Mouse (Mus musculus) midbrain, embryonic 15.5 days (tissue): ENCODE data around the gene Myo5a. TPM values are rescaled to one million over a fixed set of nuclear protein-coding genes. Genes with fewer than 3 reads are reported as not detected.

Experiments used
- ATAC-seq: fragments of 200-750 bp; cut with Nextera tagmentation; replicated peaks from 2 replicates; pipeline ENCODE4 v1.8.0; 2017; ENCODE audit warnings: moderate TSS enrichment
- H3K27ac ChIP-seq: fragments of 300-500 bp; sonication (generic); 2 replicates; pipeline ENCODE4 v1.5.1; 2015; ENCODE audit warnings: mild to moderate bottlenecking, inconsistent platforms
- H3K27me3 ChIP-seq: fragments of 300-500 bp; sonication (generic); replicated peaks from 2 replicates; pipeline ENCODE4 v1.6.1; 2015; ENCODE audit warnings: inconsistent platforms
- H3K36me3 ChIP-seq: fragments of 300-500 bp; sonication (generic); replicated peaks from 2 replicates; pipeline ENCODE4 v1.6.1; 2015; ENCODE audit warnings: inconsistent platforms
- H3K4me1 ChIP-seq: fragments of 300-500 bp; sonication (generic); 2 replicates; pipeline ENCODE4 v1.6.1; 2015; ENCODE audit warnings: inconsistent platforms
- H3K4me2 ChIP-seq: fragments of 300-500 bp; sonication (generic); 2 replicates; pipeline ENCODE4 v1.6.1; 2015; ENCODE audit warnings: inconsistent platforms, mild to moderate bottlenecking, moderate library complexity
- H3K4me3 ChIP-seq: fragments of 300-500 bp; sonication (generic); 2 replicates; pipeline ENCODE4 v1.5.1; 2015; ENCODE audit warnings: mild to moderate bottlenecking, inconsistent platforms
- H3K9ac ChIP-seq: fragments of 300-500 bp; sonication (generic); 2 replicates; pipeline ENCODE4 v1.6.1; 2015; ENCODE audit warnings: mild to moderate bottlenecking, inconsistent platforms
- H3K9me3 ChIP-seq: fragments of 300-500 bp; sonication (generic); 2 replicates; pipeline ENCODE4 v1.6.1; 2016; ENCODE audit warnings: inconsistent platforms
- whole genome bisulfite sequencing: fragments of 180-500 bp; shearing (Covaris S2); methylation state at CpG from one replicate; pipeline ENCODE4 v1.1.7; 2015; ENCODE audit warnings: mixed read lengths; 5-methylcytosine and 5-hydroxymethylcytosine counted together
- polyA plus RNA-seq: library from polyadenylated mRNA; unstranded; fragments of >200 nt; fragmentation: Nextera tagmentation; extraction: Ambion mirVana; gene quantifications from 2 replicates; pipeline ENCODE4 v1.2.1, GENCODE M21; 2015

Myo5a gene
- polyA plus RNA-seq, 1 experiment from 2014 or later: 37.0 TPM

DNA sequence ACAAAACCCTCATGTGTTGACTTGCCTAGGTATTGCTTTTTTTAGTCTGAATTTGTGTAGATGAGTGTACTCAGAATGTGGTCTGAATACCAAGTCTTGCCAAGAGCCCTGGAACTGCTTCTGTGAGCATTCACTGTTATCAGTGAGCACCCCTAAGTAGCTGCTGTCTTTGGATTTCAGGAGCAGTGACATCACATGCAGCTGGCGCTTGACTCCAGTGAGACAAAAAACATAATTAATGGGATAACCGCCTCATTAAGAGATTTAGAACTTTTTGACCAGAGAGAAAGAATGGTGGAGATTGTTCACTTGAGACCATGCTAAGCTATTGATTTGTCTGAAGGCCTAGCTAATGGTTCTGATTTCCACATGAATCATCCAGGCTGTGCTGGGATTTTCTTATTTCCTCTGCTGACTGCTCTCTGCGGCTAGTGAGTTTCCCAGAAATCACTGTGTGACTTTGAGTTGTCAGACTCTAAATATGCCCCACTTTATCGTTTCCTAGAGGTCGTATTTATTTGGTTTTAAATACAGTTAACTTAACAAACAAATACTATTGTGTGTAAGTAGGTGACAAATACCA lies 14.5 kb downstream of the Myo5a start:
- no peak overlapping the region for H3K9ac ChIP-seq
- 61% methylated on average over 5 of the region's 5 CpGs for WGBS
- H3K4me1 ChIP-seq: peaks cover 6% of the 10 kb centered on the region; the same call in 1 of the 2 replicates
- no peak overlapping the region for H3K4me2 ChIP-seq
- H3K27me3 ChIP-seq: no peaks in the 10 kb centered on the region
- no peaks in the 10 kb centered on the region for H3K9me3 ChIP-seq
- H3K27ac ChIP-seq: no peak overlapping the region
- no peak overlapping the region for H3K4me3 ChIP-seq
- ATAC-seq: 0 out of 2 replicates have a peak, but pooled peaks have one; percentile 30
- H3K36me3 ChIP-seq: no peaks in the 10 kb centered on the region

DNA sequence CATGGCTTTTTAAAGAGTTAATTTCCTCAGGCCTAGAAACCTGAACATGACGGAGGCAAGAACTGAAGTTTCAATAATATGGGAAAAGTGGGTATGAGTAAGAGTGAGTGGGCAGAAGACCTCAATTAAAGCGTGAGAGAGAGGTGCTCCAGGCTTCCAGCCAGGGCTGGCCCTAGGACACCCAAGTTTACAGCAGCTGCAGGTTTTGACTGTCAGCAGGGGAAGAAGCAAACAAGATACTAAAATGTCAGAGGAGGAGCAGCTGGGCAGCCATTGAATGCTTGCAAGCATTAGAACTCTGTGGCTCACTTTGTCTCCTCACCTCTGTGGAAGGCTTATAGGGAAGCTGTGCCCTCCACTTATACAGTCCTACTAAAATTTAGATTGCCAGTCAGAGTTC lies 17.0 kb downstream of the Myo5a start:
- no peaks in the 10 kb centered on the region for H3K9me3 ChIP-seq
- ATAC-seq: no peak
- WGBS: 73% methylated on average over 2 of the region's 2 CpGs

DNA sequence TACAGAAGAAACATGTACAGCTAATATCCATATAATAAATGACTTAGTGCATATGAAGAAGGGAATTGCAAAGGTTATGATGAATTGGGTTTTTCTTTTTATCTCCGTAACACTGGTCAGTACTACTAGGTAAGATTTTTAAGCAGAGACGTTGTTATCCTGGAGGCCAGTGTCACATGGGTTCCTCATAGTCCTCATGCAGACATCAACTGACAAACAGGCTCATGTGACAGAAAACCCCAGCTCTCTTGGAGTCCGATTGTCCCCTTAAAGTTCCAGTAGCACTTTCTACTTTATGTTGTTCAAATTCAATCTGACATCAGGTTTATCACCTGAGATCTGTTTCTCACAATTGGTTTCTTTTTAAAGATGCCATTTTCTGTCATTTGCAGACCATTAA lies 18.5 kb downstream of the Myo5a start:
- Histone ChIP-seq H3K4me2 (no peak overlapping the region), H3K36me3 (no peaks in the 10 kb centered on the region), H3K27ac (no peak overlapping the region), H3K9me3 (no peaks in the 10 kb centered on the region), H3K4me1 (peaks cover 6% of the 10 kb centered on the region; the same call in 1 of the 2 replicates), H3K9ac (no peak overlapping the region), H3K4me3 (no peak overlapping the region), H3K27me3 (no peaks in the 10 kb centered on the region)
- WGBS: 84% methylated on average over 3 of the region's 3 CpGs
- ATAC-seq: no peak

More for the DNA sequence above, 17.0 kb downstream of the Myo5a start:
- Histone ChIP-seq H3K27me3 (no peaks in the 10 kb centered on the region), H3K4me2 (no peak overlapping the region), H3K36me3 (no peaks in the 10 kb centered on the region), H3K4me1 (peaks cover 6% of the 10 kb centered on the region; the same call in 1 of the 2 replicates), H3K4me3 (no peak overlapping the region), H3K27ac (no peak overlapping the region), H3K9ac (no peak overlapping the region)

DNA sequence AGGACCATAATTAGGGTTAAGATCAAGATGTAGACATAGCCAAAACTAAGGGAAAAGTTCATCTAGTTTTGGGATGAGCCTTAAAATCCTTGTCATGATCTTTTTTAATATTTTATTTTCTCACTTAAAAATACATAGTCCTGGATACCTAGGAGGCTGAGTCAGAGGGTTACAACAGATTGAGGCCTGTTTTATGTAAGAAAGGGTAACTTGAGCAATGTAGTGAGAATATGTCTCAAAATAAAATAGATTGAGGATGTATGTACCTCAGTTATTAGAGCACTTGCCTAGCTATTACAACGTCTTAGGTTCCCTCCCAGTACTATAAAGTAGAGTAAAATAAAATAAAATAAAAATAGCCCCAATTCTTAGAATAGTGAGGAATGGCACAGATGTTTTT lies 21.3 kb downstream of the Myo5a start:
- no peak overlapping the region for H3K27ac ChIP-seq
- H3K36me3 ChIP-seq: no peaks in the 10 kb centered on the region
- no peak overlapping the region for H3K9ac ChIP-seq
- H3K4me3 ChIP-seq: no peak overlapping the region
- no peak for ATAC-seq
- no peak overlapping the region for H3K4me2 ChIP-seq
- H3K27me3 ChIP-seq: no peaks in the 10 kb centered on the region
- 0 out of 2 replicates have a peak, but pooled peaks cover 3% of the 10 kb centered on the region for H3K4me1 ChIP-seq
- no peaks in the 10 kb centered on the region for H3K9me3 ChIP-seq
- WGBS: 79% methylated on average over 1 of the region's 1 CpGs

DNA sequence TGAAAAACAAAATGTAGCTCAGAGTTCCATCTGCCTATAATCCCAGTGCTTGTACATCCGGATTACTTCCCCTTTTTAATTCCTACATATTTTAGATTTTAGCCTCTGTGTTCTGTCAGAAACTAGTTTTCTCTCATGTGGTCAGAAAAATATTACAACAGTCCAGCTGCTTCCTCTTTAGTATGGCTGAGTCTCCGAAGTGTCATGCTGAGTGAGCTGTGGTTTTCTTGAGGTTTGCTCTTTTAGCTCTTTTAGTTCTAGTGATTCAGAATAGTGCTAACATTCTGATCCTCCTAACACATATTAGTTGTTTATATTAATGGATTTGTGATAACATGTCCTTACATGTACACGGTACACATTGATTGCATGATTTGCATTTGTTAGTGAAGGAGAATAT lies 23.9 kb downstream of the Myo5a start:
- H3K27me3 ChIP-seq: no peaks in the 10 kb centered on the region
- no peak overlapping the region for H3K4me3 ChIP-seq
- H3K9me3 ChIP-seq: no peaks in the 10 kb centered on the region
- H3K4me2 ChIP-seq: no peak overlapping the region
- H3K4me1 ChIP-seq: no peaks in the 10 kb centered on the region
- no peak overlapping the region for H3K9ac ChIP-seq
- 81% methylated on average over 3 of the region's 3 CpGs for WGBS
- no peaks in the 10 kb centered on the region for H3K36me3 ChIP-seq
- H3K27ac ChIP-seq: no peak overlapping the region
- ATAC-seq: no peak

DNA sequence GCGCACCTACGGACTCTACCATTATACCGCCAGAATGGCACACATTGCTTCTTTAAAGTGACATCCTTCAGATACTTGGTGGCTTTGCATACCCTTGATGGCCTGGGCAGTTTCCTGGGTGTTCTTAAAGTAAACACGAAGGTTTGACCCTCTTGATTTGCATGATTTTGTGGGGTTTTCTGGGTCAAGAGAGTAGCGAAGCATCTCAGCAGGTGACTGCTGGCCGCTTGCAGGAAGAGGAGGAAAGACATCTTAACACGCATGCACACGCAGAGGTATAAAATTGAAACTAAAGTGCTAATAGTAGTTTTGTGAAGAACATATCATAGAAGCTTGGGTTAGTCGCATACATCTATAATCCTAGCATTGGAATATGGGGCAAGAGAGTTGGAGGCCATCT lies 28.1 kb downstream of the Myo5a start:
- 95% methylated on average over 9 of the region's 9 CpGs for WGBS
- ATAC-seq: no peak
- Histone ChIP-seq H3K36me3 (no peaks in the 10 kb centered on the region), H3K4me2 (no peak overlapping the region), H3K9me3 (no peaks in the 10 kb centered on the region), H3K27me3 (no peaks in the 10 kb centered on the region), H3K27ac (no peak overlapping the region), H3K4me1 (peaks cover under 1% of the 10 kb centered on the region; the same call in 1 of the 2 replicates), H3K9ac (no peak overlapping the region), H3K4me3 (no peak overlapping the region)

DNA sequence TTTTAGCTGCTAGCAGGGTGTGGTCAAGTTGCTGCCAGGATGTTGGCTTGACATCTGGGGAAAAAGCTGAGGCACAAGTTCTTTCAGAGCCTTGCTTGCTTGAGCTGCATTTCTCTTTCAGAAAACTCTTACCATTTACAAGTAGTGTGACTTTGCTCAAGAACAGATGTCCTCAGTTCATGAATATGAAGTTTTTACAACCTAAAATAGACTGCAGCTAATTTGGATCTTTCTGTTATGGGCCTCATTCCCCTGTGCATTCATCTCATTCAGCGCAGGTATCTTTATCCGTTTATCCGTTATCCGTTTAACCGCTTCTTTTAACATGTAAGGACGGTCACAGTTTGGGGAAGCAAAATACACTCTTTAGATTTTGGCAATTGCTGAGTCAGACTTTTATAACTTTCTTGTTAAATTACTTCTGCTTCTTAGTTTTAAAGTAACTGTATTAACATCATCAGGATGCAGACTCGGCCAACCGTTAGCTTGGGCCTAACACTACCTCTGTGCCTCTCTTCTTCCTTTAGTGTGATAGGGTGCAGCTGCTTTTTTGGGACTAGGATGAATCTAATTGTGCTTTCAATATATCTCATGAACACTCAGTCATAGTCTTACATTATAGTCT lies 29.5 kb downstream of the Myo5a start:
- no peak for ATAC-seq

DNA sequence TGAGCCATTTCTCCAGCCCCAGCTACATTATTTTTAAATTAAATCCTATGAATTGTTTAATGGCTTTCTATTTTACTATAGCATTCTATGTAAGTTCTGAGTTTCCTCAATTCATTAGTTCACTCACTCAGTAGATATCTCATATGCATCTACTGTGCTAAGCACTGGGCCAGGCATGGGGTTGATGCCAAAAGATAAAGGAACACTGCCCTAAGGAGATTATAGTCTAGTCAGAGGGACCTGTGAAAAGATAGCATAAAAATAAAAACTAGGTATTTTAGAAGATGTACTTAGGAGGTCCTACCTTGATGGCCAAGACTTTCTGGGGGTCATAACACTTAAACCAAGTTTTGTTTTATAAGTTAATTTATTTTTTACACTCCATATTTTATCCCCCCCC lies 31.3 kb downstream of the Myo5a start:
- H3K9me3 ChIP-seq: no peaks in the 10 kb centered on the region
- H3K9ac ChIP-seq: no peak overlapping the region
- no peak overlapping the region for H3K27ac ChIP-seq
- no peak for ATAC-seq
- no peaks in the 10 kb centered on the region for H3K36me3 ChIP-seq
- no peak overlapping the region for H3K4me2 ChIP-seq
- peaks cover 11% of the 10 kb centered on the region; the same call in 1 of the 2 replicates for H3K4me1 ChIP-seq
- H3K4me3 ChIP-seq: no peak overlapping the region
- no peaks in the 10 kb centered on the region for H3K27me3 ChIP-seq

More for the DNA sequence above, 29.5 kb downstream of the Myo5a start:
- WGBS: 86% methylated on average over 8 of the region's 8 CpGs
- Histone ChIP-seq H3K27ac (no peak overlapping the region), H3K4me1 (peaks cover 11% of the 10 kb centered on the region; the same call in 1 of the 2 replicates), H3K36me3 (no peaks in the 10 kb centered on the region), H3K27me3 (no peaks in the 10 kb centered on the region), H3K9ac (no peak overlapping the region), H3K4me2 (no peak overlapping the region), H3K9me3 (no peaks in the 10 kb centered on the region), H3K4me3 (no peak overlapping the region)

DNA sequence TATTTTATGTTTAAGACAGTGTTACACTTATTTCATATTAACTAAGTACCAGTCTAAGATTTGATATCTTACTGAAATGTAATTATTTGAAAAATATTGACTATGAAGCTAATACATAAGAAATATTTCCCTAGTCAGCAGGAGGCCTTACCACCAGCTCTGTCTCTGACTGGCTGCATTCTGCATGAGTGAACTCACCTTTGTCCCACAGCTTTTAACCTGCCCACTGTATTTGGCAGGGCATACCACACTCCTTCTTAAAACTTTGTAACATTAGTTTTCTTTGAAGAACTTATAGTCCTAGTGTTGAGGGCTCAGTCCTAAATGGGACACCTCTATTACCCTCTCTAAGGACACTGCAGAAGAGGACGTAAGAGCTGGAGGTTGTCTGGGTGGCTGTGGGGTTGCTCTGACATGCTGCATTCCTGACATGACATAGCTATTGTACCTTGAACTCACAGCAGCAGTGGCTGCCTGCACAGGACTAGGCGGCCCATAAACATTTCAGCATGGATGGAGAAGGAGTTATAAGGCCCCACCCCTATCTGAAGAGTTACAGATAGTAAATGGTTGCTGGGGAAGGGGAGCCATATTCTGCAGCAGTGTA lies 45.9 kb downstream of the Myo5a start:
- no peak overlapping the region for H3K9ac ChIP-seq
- no peaks in the 10 kb centered on the region for H3K4me1 ChIP-seq
- 82% methylated on average over 2 of the region's 2 CpGs for WGBS
- no peaks in the 10 kb centered on the region for H3K27me3 ChIP-seq
- H3K4me2 ChIP-seq: no peak overlapping the region
- no peak overlapping the region for H3K4me3 ChIP-seq
- no peak overlapping the region for H3K27ac ChIP-seq
- H3K36me3 ChIP-seq: 0 out of 2 replicates have a peak, but pooled peaks cover 7% of the 10 kb centered on the region
- ATAC-seq: no peak
- H3K9me3 ChIP-seq: no peaks in the 10 kb centered on the region

DNA sequence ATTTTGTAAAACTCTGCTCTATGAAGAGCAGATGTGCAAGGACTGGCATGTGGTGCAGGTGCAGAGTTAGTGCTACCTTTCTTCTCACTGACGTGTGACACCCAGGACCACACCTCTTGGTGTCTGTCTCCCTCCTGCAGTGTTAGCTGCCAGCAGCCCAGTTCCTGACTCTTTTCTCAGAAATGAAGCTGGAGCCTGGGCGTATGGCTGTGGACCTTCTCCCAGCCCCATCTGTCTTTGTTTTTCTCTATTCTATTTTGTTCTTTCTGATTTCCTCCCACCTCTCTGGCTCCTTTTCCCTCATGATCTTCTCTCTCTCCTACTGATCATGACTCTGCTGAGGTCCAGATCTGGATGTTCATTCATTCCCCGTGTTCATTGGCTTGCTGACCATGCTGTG lies 50.3 kb downstream of the Myo5a start:
- Histone ChIP-seq H3K4me2 (no peak overlapping the region), H3K9me3 (no peaks in the 10 kb centered on the region), H3K9ac (no peak overlapping the region), H3K27me3 (no peaks in the 10 kb centered on the region), H3K27ac (no peak overlapping the region), H3K4me3 (no peak overlapping the region), H3K4me1 (no peaks in the 10 kb centered on the region), H3K36me3 (0 out of 2 replicates have a peak, but pooled peaks cover 10% of the 10 kb centered on the region)
- no peak for ATAC-seq
- WGBS: 90% methylated on average over 3 of the region's 3 CpGs

DNA sequence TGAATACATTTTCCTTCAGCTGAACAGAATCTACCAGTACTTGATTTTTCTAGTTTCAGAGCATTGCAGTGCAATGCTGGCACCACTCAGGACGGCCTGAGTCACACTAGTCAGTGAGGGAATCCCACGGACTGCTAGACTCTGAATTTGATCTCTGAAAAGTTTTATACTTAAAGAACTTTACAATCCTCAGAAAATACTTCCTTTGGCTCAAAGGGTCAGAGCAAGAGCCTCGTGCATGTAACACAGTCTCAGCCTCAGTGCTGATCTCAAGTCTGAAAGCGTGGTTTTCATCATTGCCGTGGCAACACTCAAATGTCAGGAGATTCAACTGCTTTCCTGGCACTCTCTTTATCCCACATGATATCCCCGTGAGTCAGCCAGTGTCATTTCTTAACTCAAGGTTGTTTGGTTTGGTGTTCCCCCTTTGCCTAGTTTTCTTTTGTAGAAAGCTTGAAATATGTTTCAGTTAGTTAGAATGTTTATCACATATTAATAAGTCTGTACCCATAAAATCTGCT lies 53.4 kb downstream of the Myo5a start:
- Histone ChIP-seq H3K36me3 (peaks cover 16% of the 10 kb centered on the region), H3K9me3 (no peaks in the 10 kb centered on the region), H3K9ac (no peak overlapping the region), H3K27me3 (no peaks in the 10 kb centered on the region), H3K4me1 (no peaks in the 10 kb centered on the region), H3K27ac (no peak overlapping the region), H3K4me3 (no peak overlapping the region), H3K4me2 (no peak overlapping the region)
- WGBS: 47% methylated on average over 6 of the region's 6 CpGs
- ATAC-seq: 0 out of 2 replicates have a peak, but pooled peaks have one; percentile 11

DNA sequence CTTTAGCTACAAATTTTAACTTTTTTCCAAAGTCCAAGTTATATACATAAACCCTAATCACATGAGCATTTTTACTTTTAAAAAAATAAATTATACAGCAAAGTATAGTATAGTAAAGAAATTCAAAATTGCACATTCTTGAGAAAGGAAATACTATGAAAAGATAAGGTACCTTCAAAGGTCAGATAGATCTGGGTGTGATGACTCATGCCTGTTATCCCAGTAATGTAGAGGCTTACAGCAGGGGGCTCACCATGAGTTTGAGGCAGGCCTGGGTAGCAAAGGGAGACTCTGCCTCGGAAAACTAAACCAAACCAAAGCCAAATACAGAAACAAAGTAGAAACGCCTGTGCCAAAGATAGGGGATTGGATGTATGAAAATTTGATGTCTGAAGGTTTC lies 59.7 kb downstream of the Myo5a start:
- H3K4me2 ChIP-seq: no peak overlapping the region
- no peaks in the 10 kb centered on the region for H3K4me1 ChIP-seq
- H3K27ac ChIP-seq: no peak overlapping the region
- no peak for ATAC-seq
- no peak overlapping the region for H3K4me3 ChIP-seq
- H3K9ac ChIP-seq: no peak overlapping the region
- H3K27me3 ChIP-seq: no peaks in the 10 kb centered on the region
- H3K36me3 ChIP-seq: peaks cover 9% of the 10 kb centered on the region
- no peaks in the 10 kb centered on the region for H3K9me3 ChIP-seq
- WGBS: 82% methylated on average over 2 of the region's 2 CpGs
